Mouse (Mus musculus) forebrain, embryonic 10.5 days (tissue): ENCODE measurements around the gene Arhgap23. TPM values are rescaled to one million over a fixed set of nuclear protein-coding genes. Genes with fewer than 3 reads are reported as not detected.

Experiments used
- DNase-seq: peaks from one replicate; pipeline ENCODE4 v3.0.0-alpha.2; 2017; ENCODE audit warnings: low spot score; ENCODE audit errors: extremely low spot score
- H3K27ac ChIP-seq: fragments of 300-500 bp; sonication (generic); 2 replicates; pipeline ENCODE4 v1.5.1; 2016; ENCODE audit warnings: mild to moderate bottlenecking
- H3K27me3 ChIP-seq: fragments of 300-500 bp; sonication (generic); 2 replicates; pipeline ENCODE4 v1.6.1; 2016; ENCODE audit warnings: mild to moderate bottlenecking; ENCODE audit not compliant: poor library complexity, severe bottlenecking
- H3K36me3 ChIP-seq: fragments of 300-500 bp; sonication (generic); replicated peaks from 2 replicates; pipeline ENCODE4 v1.6.1; 2016; ENCODE audit warnings: mild to moderate bottlenecking, moderate library complexity
- H3K4me1 ChIP-seq: fragments of 300-500 bp; sonication (generic); 2 replicates; pipeline ENCODE4 v1.6.1; 2016
- H3K4me3 ChIP-seq: fragments of 300-500 bp; sonication (generic); 2 replicates; pipeline ENCODE4 v1.5.1; 2016; ENCODE audit warnings: mild to moderate bottlenecking, moderate library complexity
- H3K9me3 ChIP-seq: fragments of 300-500 bp; sonication (generic); 2 replicates; pipeline ENCODE4 v1.6.1; 2016; ENCODE audit warnings: mild to moderate bottlenecking, moderate library complexity
- WGBS: fragments of 180-500 bp; shearing (Covaris S2); methylation state at CpG from one replicate; pipeline ENCODE4 v1.1.7; 2016; 5-methylcytosine and 5-hydroxymethylcytosine counted together
- polyA plus RNA-seq: library from polyadenylated mRNA; unstranded; fragments of >200 nt; fragmentation: Nextera tagmentation; extraction: Ambion mirVana; gene quantifications from 2 replicates; pipeline ENCODE4 v1.2.1, GENCODE M21; 2016

The Arhgap23 gene
- polyA plus RNA-seq, 1 experiment from 2014 or later: 2.2 TPM

GRCm38 (mm10) chr11:97442891-97443675, 27.8 kb downstream of the Arhgap23 start:
- Histone ChIP-seq H3K27ac (peak overlapping the region; percentile 60), H3K9me3 (no peaks in the 10 kb centered on the region), H3K4me3 (peak overlapping the region; percentile 18; the same call in 1 of the 2 replicates), H3K4me1 (peaks cover 59% of the 10 kb centered on the region), H3K36me3 (peaks cover 19% of the 10 kb centered on the region), H3K27me3 (peaks cover 48% of the 10 kb centered on the region)
- DNase-seq: no peak
- 88% methylated on average over 11 of the region's 11 CpGs for WGBS

- no peak for DNase-seq
- Histone ChIP-seq H3K4me3 (no peak overlapping the region), H3K36me3 (peaks cover 32% of the 10 kb centered on the region), H3K27me3 (peaks cover 22% of the 10 kb centered on the region), H3K27ac (peak overlapping the region; percentile 70), H3K9me3 (no peaks in the 10 kb centered on the region), H3K4me1 (peaks cover 48% of the 10 kb centered on the region)
- 73% methylated on average over 6 of the region's 6 CpGs for WGBS
These were observed 30.3 kb downstream of the Arhgap23 start for GRCm38 (mm10) chr11:97445596-97445995.

GRCm38 (mm10) chr11:97445999-97446511, 30.7 kb downstream of the Arhgap23 start:
- Histone ChIP-seq H3K4me1 (peaks cover 48% of the 10 kb centered on the region), H3K36me3 (peaks cover 32% of the 10 kb centered on the region), H3K27me3 (peaks cover 18% of the 10 kb centered on the region), H3K9me3 (no peaks in the 10 kb centered on the region), H3K27ac (peak overlapping the region; percentile 70; the same call in 1 of the 2 replicates), H3K4me3 (no peak overlapping the region)
- 67% methylated on average over 4 of the region's 4 CpGs for WGBS
- DNase-seq: no peak

- DNase-seq: no peak
- Histone ChIP-seq H3K9me3 (no peaks in the 10 kb centered on the region), H3K27me3 (no peaks in the 10 kb centered on the region), H3K4me1 (peaks cover 38% of the 10 kb centered on the region), H3K4me3 (no peak overlapping the region), H3K36me3 (peaks cover 49% of the 10 kb centered on the region), H3K27ac (no peak overlapping the region)
- WGBS: 82% methylated on average over 7 of the region's 7 CpGs
These were observed 32.6 kb downstream of the Arhgap23 start for GRCm38 (mm10) chr11:97447979-97448378.

GRCm38 (mm10) chr11:97448611-97449394, 33.5 kb downstream of the Arhgap23 start:
- Histone ChIP-seq H3K27me3 (no peaks in the 10 kb centered on the region), H3K36me3 (peaks cover 58% of the 10 kb centered on the region), H3K27ac (no peak overlapping the region), H3K4me1 (peaks cover 38% of the 10 kb centered on the region), H3K4me3 (no peak overlapping the region), H3K9me3 (no peaks in the 10 kb centered on the region)
- no peak for DNase-seq
- 86% methylated on average over 11 of the region's 11 CpGs for WGBS

GRCm38 (mm10) chr11:97449601-97450293, 34.4 kb downstream of the Arhgap23 start:
- 17% methylated on average over 15 of the region's 15 CpGs for WGBS
- peaks cover 38% of the 10 kb centered on the region for H3K4me1 ChIP-seq

GRCm38 (mm10) chr11:97450305-97450922, 35.1 kb downstream of the Arhgap23 start:
- H3K36me3 ChIP-seq: peaks cover 52% of the 10 kb centered on the region
- no peaks in the 10 kb centered on the region for H3K9me3 ChIP-seq
- H3K4me1 ChIP-seq: peaks cover 37% of the 10 kb centered on the region
- no peak for DNase-seq
- 34% methylated on average over 10 of the region's 10 CpGs for whole genome bisulfite sequencing
- H3K27me3 ChIP-seq: no peaks in the 10 kb centered on the region
- peak overlapping the region; percentile 56 for H3K4me3 ChIP-seq
- H3K27ac ChIP-seq: peak overlapping the region; percentile 83

More at GRCm38 (mm10) chr11:97449601-97450293, 34.4 kb downstream of the Arhgap23 start:
- peak overlapping the region; percentile 56 for H3K4me3 ChIP-seq
- no peaks in the 10 kb centered on the region for H3K9me3 ChIP-seq
- peak; percentile 69 for DNase-seq
- H3K27ac ChIP-seq: peak overlapping the region; percentile 83
- peaks cover 57% of the 10 kb centered on the region for H3K36me3 ChIP-seq
- no peaks in the 10 kb centered on the region for H3K27me3 ChIP-seq

- no peak overlapping the region for H3K4me3 ChIP-seq
- H3K27ac ChIP-seq: peak overlapping the region; percentile 44; the same call in 1 of the 2 replicates
- WGBS: 94% methylated on average over 15 of the region's 15 CpGs
- H3K27me3 ChIP-seq: no peaks in the 10 kb centered on the region
- H3K36me3 ChIP-seq: peaks cover 58% of the 10 kb centered on the region
- DNase-seq: no peak
- H3K9me3 ChIP-seq: no peaks in the 10 kb centered on the region
- peaks cover 28% of the 10 kb centered on the region for H3K4me1 ChIP-seq
These were observed 36.3 kb downstream of the Arhgap23 start for GRCm38 (mm10) chr11:97451625-97452024.

GRCm38 (mm10) chr11:97457120-97457519, 41.8 kb downstream of the Arhgap23 start:
- Histone ChIP-seq H3K4me3 (no peak overlapping the region), H3K36me3 (peaks cover 82% of the 10 kb centered on the region), H3K9me3 (no peaks in the 10 kb centered on the region), H3K27ac (no peak overlapping the region), H3K4me1 (no peaks in the 10 kb centered on the region), H3K27me3 (no peaks in the 10 kb centered on the region)
- 89% methylated on average over 4 of the region's 4 CpGs for WGBS
- DNase-seq: no peak

GRCm38 (mm10) chr11:97461307-97461820, 46.0 kb downstream of the Arhgap23 start:
- Histone ChIP-seq H3K4me3 (no peak overlapping the region), H3K36me3 (peaks cover 88% of the 10 kb centered on the region), H3K27ac (no peak overlapping the region), H3K27me3 (peaks cover 30% of the 10 kb centered on the region), H3K9me3 (no peaks in the 10 kb centered on the region), H3K4me1 (peaks cover 15% of the 10 kb centered on the region)
- DNase-seq: no peak
- 94% methylated on average over 3 of the region's 3 CpGs for WGBS

GRCm38 (mm10) chr11:97462538-97462937, 47.2 kb downstream of the Arhgap23 start:
- Histone ChIP-seq H3K4me3 (no peak overlapping the region), H3K9me3 (no peaks in the 10 kb centered on the region), H3K27me3 (peaks cover 30% of the 10 kb centered on the region), H3K27ac (no peak overlapping the region), H3K4me1 (peaks cover 16% of the 10 kb centered on the region), H3K36me3 (peaks cover 85% of the 10 kb centered on the region)
- no peak for DNase-seq
- 90% methylated on average over 6 of the region's 6 CpGs for WGBS

- Histone ChIP-seq H3K4me3 (peak overlapping the region; percentile 28), H3K36me3 (peaks cover 81% of the 10 kb centered on the region), H3K27me3 (peaks cover 30% of the 10 kb centered on the region), H3K27ac (0 out of 2 replicates have a peak overlapping the region, but pooled peaks have one; percentile 40), H3K4me1 (peaks cover 16% of the 10 kb centered on the region), H3K9me3 (no peaks in the 10 kb centered on the region)
- WGBS: 32% methylated on average over 33 of the region's 33 CpGs
- DNase-seq: no peak
These were observed 47.8 kb downstream of the Arhgap23 start for GRCm38 (mm10) chr11:97463166-97463565.
